Mouse (Mus musculus): ENCODE results near the gene Cabin1.

Gene Cabin1

DNA sequence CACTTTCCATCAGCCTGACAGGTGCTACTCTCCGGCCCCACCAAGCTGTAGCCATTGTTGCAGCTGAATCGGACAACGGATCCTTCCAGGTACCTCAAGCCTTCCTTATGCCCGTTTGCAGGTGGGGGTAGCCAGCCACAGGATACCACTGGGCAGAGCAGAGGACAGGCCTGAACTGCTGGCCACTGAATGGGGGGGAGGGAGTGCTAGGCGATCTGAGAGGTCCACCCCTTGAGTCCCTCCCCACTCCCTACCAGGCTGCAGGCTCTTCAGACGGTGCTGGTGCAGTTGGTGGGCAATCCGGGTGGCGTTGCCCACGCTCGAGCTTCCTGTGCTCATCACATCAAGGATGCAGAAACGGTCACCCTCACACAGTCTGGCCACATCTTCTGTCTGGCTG is 126.4 kb downstream of the Cabin1 start:
- DNase-seq (ENCODE audit: extremely low read depth, low read depth), result no peak

DNA sequence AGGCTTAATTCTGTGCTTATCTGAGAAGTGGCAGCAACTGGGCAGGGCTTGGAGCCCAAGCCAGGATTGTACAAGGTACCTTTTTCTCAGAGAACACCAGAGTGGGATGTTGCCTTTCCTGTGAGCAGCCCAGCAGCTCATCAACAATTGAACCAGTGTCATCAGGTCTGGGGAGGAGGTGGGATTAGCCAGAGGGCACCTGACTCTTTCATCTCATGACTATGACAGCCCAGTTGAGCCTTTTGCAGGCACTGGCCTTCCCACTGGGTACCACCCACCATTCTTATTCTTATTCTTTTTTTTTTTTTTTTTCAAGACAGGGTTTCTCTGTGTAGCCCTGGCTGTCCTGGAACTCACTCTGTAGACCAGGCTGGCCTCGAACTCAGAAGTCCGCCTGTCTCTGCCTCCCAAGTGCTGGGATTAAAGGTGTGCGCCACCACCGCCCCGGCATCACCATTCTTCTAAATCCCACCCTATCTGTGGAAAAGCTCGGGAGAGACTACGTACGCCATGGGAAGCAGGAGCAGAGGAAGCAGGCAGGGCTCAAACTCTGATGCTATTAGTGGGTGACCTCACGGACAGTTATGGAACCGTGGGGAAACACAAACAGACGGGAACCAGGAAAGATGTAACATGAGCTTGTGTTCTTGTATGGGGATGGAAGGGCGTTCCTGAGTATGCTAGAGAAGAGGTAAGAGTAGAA is 127.9 kb downstream of the Cabin1 start:
- DNase-seq (ENCODE audit: extremely low read depth, low read depth), result no peak

DNA sequence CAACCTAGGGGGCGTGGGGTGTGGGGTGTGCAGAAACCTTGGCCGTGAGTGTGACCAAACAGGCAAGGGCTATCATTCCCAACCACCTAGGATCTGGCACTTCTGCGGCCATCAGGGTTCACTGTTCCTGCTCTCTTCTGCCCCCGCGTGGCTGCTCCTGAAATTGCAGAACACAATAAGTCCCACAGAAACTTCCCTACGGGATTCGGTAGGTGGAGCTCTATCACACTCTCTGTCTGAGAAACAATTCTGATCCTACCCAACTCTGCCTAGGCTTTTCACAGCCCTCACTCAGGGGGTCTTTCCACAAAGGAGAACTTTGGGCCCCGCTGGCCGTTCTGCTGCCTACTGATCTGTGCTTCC is 128.5 kb downstream of the Cabin1 start:
- peak; percentile 46 for DNase-seq (ENCODE audit: extremely low read depth, low read depth)

DNA sequence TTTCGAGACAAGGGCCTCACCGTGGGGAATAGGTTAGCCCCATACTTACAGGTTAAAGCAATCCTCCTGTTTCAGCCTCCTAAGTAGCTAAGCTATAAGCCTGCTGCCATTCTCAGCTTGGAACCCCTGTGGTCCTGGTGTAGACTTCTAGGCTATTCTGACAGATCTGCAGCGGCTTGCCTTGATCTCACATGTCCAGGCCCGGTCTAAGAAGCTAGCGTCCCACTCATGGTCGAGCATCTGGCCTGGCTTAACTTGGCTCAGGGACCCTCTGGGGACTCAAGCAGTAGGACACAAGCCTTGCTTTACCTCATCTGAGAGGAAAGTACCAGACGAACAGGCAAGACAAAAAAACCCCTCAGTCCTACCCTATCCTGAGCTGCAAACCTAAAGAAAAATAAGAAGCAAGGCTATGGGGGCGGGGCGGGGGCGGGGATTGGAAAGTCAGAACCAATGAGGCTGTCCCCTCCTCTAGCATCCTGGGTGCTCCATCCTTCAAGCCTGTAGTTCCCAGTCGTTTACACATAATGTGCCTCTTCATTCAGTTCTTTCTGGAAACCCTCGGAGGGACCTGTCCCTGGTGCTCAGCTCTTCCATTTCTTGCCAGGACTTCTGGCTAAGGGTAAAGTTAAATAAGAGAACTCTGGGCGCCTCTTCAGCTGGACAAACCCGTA is 129.0 kb downstream of the Cabin1 start:
- no peak for DNase-seq (ENCODE audit: extremely low read depth, low read depth)

DNA sequence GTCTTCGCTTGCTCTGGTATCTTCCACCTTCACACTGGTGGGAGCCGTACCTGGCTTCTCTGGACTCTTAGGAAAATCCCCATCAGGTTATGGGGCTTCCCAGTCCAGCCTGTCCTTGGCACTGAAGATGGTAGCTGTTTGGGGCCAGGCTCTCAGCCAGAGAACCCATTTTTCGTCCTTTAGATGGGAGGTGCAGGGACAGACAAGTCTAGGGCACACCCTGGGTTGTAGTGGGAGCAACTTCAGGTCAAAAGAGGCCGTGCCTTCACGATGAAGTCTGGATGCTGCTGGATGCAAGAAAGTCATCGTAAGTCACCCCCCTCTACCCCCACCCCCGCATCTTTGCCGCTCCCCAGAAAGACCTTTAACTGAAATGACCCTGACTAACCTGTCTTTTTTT is 129.5 kb downstream of the Cabin1 start:
- DNase-seq (ENCODE audit: extremely low read depth, low read depth), result no peak

DNA sequence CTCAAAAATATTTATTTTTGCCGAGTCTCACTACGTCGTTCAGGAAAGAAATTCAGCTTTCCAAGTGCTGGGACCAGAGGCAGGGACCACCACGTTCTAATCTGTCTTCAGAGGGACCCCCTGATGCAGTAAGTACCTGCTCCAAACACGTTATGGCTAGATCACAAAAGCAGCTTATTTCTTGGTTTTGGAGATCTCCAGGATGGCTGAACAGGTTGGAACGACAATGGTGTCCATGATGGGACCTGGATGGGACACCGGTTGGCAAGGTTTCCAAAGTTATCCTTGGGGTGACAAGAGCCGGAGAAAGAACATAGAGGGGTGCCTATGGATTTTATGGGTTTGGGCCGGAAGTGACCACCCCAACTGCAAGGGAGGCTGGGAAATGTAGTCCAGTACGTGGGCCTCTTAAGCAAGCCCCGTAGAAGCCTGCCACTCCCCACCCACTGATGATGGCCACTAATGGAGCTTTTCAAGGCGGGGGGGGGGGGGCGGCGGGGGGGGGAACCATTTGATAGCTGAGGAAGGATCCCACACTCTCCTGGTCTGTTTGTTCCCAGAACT is 130.5 kb downstream of the Cabin1 start:
- DNase-seq (ENCODE audit: extremely low read depth, low read depth), result no peak

- DNase-seq (ENCODE audit: extremely low read depth, low read depth), result no peak
Measured at GRCm38 (mm10) chr10:75633048-75633447, 131.1 kb downstream of the Cabin1 start.

- no peak for DNase-seq (ENCODE audit: extremely low read depth, low read depth)
Measured at GRCm38 (mm10) chr10:75632633-75633032, 131.5 kb downstream of the Cabin1 start.

GRCm38 (mm10) chr10:75627490-75627889 is 136.7 kb downstream of the Cabin1 start:
- no peak for DNase-seq (ENCODE audit: extremely low read depth, low read depth)

DNA sequence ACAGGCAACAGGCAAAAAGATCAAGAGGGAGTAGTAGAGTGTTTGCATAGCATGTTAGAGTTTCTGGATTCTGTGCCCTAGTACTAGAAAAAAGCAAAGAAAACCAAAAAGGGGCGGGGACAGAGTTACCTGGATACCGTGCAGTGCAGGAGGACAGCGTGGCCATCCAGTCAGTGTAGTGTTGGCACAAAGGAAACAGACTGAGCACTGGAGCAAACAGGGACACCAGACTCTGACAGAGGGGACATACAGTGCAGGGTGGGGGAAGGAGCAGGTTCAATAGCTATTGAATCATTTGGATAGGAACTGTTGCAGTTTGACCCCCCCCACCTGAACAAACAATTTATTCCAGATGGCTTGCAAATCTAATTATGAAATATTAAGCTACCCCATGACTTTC is 137.2 kb downstream of the Cabin1 start:
- no peak for DNase-seq (ENCODE audit: extremely low read depth, low read depth)

DNA sequence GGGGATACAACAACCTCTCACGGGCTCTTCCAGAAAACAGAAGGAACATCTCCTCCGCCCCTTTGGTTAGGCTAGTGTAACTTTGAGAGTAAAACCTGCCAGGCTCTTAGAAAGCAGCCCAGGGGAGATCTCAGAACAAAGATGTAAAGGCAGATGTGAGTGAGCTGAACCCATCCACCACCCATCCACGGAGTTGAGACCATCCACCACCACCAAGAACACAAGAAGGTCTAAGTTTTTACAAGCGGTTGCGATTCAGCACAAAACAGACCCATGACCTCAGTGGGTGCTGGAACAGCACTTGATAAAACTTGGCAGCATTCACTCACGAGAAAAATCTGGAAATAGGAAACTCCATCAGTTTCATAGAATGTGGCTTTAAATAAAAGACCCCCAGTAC is 138.2 kb downstream of the Cabin1 start:
- no peak for DNase-seq (ENCODE audit: extremely low read depth, low read depth)

GRCm38 (mm10) chr10:75620818-75621217 is 143.3 kb downstream of the Cabin1 start:
- no peak for DNase-seq (ENCODE audit: extremely low read depth, low read depth)

GRCm38 (mm10) chr10:75616044-75616443 is 148.1 kb downstream of the Cabin1 start:
- DNase-seq (ENCODE audit: extremely low read depth, low read depth), result no peak

GRCm38 (mm10) chr10:75610486-75610885 is 153.7 kb downstream of the Cabin1 start:
- DNase-seq (ENCODE audit: extremely low read depth, low read depth), result no peak

GRCm38 (mm10) chr10:75608975-75609374 is 155.2 kb downstream of the Cabin1 start:
- DNase-seq (ENCODE audit: extremely low read depth, low read depth), result no peak

DNA sequence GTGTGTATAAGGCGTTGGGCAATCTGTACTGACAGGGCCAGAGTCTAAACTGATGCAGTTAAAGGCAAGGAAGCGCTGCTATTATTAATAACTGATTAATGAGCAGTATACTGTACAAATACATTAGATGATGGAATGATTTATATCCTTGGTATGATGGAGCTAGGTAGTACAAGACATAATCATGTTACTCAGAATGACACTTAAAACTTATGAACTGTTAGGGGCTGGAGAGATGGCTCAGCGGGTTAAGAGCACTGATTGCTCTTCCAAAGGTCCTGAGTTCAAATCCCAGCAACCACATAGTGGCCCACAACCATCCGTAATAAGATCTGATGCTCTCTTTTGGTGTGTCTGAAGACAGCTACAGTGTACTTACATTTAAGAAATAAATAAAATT is 156.9 kb downstream of the Cabin1 start:
- no peak for DNase-seq (ENCODE audit: extremely low read depth, low read depth)

- no peak for DNase-seq (ENCODE audit: extremely low read depth, low read depth)
Measured at GRCm38 (mm10) chr10:75605162-75605846, 158.8 kb downstream of the Cabin1 start.

DNA sequence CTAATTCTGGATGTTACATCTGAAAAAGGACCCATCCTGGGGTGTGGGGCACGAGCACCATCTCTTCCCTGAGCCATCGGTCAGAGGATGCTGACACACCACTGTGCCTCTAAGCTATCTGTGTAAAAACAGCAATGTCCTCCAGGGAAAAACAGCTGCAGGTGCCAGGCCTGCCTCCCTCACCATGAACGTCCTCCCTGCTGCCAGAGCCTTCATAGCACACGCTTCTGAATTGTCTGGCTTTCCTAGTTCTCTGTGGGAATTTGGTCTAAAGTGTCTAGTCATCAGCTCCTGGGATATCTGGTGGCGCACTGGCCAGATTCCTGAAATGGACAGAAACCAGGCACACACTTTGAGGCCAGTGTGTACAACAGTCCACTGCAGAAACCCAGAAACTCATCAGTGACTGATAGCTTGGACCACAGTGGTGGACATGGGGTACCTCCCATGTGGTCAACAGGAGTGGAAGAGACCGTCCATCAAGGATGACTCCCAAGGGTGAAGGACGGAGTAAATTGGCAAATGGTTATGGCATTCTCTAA is 163.9 kb downstream of the Cabin1 start:
- DNase-seq (ENCODE audit: extremely low read depth, low read depth), result no peak

Data from MEL-GATA-1-ER (cell line).